Mouse (Mus musculus) R1 (cell line): ENCODE data around the gene Stim1.
A peak's percentile ranks its signal among the peaks of the same experiment; 100 is the strongest.
"Not testable (repeated sequence)": the region's sequence is repeated elsewhere in the genome, so short reads cannot be mapped to it uniquely, and the experiment has no call there.

Source experiments
- DNase-seq: peaks from one replicate; pipeline ENCODE4 v3.0.0-alpha.2; 2018; ENCODE audit warnings: low read depth, low spot score

The Stim1 gene

DNA sequence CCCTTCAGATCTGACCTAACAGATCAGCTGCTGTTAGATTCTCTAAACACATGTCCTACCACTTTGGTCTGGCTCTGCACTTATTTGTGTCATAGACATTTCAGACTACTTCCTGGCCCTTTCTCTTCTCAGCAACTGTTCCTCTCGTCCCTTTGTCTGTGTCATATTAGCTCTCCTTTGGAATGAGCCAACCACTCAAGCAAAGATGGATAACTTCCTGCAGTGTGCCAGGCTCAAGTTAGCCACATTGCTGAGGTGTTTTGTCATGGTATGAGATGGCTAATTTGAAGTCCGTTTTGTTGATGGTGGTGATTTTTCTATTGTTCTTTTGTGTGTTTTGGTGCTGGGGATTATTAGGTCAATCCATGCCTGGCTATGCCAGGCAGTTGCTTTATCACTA, 93.7 kb downstream of the Stim1 start:
- DNase-seq, result no peak

DNA sequence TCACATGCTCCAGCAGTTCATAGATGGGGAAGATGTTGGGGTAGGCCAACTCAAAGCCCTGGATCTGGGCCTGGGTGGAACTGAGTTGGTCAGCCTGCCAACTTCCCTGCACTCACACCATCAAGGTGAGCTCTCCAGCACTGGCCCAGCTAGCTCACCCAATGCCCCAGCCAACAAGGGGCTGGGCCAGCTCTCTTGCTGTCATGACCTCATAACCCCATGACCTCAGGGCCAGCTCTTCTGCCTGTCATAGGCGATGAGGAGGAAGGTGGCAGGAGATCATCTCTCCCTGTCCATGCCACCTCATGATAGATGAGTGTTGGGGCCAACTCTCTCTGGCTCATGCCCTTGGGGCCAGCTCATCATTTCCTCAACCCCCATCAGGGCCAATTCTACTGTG, 96.2 kb downstream of the Stim1 start:
- no peak for DNase-seq

DNA sequence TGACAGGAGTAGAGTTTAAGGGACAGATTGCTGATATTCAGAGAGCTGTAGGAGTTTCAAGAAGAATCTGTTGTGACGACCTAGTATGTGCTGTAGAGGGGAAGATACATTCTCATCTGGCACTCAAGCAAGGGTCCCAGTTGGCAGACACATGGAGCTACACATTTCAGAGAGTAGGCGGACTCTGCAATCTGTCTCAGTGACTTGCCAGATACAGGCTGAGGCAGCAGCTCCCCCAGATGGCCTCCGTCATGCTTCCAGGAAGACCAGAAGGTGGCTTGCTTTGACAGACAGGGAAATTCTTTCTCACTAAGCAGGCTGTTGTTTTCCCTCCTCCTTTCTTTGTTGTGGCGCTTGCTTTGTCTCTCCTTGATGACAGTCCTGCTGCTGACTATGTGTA, 102.1 kb downstream of the Stim1 start:
- DNase-seq, result no peak

DNA sequence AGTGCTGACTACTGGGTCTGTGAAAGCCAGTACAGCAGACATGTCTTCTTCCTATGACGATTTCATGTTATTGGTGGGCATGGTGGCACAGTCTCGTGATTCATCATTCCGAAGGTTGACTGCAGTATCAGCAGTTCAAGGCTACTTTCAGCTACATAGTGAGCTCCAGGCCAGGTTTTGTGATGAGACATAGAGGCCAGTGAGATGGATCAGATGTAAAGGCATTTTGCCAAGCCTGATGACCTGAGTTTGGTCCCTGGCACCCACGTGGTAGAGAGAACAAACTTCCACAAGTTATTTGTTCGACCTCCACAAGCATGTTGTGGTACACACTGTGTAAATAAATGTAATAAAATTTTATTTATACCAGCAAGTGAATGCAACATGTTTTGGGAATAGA, 102.9 kb downstream of the Stim1 start:
- DNase-seq, result no peak

DNA sequence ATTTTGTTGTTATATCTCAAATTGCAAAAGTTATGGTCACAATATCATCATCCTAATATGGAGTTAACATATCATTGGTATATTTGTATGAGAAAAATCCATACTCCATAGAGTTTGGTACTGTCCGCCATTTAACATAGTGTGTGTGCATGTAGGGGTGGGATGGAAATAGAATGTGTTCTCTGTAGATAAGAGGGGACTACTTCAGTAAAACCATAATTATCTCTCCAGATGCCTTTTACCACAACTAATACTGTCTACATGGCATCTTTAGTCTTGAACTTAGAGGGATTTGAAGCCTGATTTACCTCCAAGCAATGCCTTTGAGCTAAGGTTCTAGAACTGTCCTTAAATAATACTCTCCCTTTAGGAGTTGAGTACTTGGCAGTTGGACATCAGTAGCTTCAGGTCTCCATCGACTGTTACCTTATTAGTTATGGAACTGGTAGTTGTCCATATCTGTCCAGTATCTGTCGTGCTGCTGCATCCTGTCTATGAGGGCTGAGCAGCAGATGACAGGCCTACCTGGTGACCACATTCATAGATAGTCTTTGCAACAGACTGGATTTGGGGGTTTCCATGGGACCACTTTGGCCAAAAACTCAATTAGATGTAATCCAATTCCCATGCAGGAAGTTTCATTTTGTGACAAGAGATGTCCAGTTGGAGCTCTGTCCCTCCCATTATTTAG, 105.9 kb downstream of the Stim1 start:
- DNase-seq, result no peak

DNA sequence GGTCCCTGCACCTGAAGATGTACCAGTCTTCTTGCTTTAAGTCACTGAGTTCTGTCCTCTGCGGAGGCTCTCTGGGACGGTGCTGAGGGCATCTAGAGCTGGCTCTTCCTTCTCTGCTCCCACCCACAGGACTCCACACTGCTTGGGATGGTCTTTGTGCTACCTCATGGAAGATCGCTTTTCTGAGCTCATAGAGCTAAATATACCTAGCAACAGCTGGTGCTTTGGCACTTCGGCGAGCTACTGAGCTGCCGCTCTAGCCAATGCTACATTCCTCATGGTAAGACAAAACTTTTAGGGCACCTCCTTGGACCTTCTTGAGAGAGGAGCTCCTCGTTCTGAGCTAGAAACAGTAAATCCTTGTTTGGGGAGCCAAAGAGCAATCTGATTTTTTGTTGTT, 115.6 kb downstream of the Stim1 start:
- DNase-seq, result no peak

DNA sequence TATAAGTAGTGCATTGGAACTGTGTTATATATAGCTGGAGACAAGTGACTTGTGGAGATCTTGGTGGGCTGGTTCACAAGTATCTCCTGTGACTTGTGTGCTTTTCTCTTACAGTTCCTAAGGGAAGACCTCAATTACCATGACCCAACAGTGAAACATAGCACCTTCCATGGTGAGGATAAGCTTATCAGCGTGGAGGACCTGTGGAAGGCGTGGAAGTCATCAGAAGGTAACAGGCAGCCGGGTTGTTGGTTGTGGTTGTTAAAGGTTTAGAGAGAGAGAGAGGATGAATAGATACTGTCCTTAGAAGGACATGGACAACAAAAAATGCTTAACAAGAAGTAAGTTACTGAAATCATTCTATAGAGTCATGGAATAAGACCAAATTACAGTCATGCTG, 118.4 kb downstream of the Stim1 start:
- no peak for DNase-seq

DNA sequence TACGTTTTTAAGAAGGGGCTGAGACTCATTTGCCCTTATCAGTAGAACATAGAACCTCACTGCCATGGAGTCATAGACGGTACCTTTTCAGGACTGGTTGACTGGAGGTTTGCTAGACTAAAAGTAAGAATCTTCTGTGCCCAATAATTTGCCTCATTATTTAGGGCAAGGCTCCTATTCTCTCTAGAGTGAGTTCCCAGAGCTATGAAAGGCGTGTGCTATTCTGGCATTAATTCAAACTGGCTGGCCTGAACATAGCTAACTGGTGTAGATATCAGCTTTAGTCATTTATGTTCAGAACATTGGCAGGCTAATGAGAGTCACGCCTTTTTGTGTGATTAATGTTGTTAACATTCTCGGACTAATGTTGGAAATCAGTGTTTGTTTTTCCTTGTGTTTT, 121.5 kb downstream of the Stim1 start:
- DNase-seq, result no peak

DNA sequence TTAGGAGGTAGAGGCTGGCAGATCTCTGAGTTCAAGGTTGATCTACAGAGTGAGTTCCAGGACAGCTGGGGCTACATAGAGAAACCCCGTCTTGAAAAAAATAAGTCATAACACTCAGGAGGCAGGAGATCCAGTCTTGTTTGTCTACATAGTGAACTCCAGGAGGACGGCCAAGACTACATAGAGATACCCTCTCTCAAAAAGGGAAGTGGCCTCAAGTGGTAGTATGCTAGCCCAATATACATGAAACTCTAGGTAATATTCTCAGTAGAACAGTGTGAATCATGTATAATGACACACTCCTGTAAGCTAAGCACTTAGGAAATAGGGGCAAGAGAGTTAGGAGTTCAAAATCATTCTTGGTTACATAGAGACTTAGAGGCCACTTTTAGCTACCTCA, 126.3 kb downstream of the Stim1 start:
- DNase-seq, result no peak

DNA sequence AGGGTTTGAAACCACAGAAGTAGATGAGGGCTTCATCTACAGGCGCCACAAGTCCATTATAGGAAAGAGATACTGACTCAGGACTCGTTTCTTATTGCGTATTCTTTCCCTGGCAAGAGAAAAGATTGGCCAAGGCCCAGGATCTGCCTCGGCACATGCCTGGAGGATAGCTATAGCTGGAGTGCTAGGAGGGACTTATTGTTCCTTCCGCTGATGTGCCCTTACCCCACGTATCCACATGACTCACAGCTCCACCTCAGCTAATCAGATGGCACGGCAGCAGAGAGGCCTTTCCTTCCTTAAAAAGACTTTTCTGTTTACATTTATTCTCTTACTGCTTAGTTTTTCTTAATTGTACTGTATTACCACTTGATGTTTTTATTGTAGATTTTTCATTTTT, 128.3 kb downstream of the Stim1 start:
- DNase-seq, result no peak

DNA sequence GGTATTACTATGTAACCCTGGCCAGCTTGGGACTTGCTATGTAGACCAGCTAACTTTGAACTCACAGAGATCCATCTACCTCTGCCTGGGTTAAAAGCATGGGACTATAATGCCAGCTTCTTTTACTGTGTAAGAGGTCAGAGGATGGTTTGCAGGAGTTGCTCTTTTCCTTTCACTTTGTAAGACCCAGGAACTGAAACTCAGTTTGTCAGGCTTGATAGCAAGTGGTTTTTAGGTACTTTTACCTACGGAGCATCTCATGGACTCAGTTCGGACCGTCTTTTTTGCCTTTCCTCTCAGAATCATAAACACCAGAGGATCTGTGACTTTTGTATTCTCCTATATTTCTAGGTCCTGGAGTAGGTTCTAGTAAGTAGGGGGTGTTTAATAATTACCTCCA, 128.7 kb downstream of the Stim1 start:
- no peak for DNase-seq

DNA sequence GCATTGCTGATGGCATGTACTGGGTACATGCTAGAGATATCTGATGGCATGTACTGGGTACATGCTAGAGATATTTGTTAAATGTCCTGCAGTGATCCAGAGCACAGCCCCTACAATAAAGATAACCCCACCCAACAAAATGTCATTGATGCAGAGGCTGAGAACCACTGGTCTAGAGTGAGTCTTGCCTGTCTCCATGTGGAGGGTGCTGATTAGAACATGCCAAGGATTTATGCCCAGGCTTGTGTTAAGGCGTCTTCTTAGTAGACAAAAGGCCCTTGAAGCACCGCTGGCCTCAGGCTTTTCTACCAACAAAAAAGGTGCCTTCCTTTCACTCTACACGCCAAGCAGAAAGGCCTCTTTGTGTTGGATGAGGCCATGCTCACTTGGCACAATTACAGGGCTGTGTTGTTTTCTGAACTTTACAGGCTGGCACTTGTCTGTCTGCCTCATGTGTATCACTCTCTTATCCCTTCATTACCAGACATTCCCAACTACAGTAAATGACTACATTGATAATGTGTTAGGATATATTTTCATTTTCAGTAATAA, 131.7 kb downstream of the Stim1 start:
- no peak for DNase-seq

DNA sequence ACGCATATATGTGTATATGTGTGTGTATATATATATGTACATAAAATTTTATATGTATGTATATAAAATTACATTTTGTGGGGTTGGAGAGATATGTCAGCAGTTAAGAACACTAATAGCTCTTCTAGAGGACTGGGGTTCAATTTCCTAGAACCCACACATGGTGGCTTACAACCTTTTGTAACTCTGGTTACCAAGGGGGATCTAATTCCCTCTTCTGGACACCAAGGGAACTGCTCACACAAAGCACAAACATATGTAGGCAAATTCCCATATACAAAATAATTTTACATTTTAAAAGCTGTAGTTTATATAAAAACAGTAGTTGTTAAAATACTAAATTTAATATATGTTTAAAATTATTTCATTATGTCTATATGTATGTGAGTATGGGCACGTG, 136.5 kb downstream of the Stim1 start:
- DNase-seq, result peak; percentile 21

DNA sequence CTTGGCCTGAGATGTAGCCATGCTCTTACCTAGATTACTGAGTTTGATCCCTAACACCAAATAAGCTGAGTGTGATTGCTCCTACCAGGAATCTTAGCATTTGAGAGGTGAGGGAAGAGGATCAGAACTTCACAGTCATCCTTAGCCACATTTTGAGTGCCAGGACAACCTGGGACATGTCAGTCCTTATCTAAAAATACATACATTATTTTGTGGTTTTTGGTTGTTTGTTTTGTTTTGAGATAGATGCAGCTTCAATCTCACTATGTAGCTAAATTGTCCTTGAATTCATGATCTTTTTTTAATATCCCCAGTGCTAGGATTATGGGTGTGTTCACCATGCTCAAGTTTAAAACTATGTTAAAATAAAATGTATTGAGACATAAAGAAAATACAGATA, 139.8 kb downstream of the Stim1 start:
- no peak for DNase-seq

DNA sequence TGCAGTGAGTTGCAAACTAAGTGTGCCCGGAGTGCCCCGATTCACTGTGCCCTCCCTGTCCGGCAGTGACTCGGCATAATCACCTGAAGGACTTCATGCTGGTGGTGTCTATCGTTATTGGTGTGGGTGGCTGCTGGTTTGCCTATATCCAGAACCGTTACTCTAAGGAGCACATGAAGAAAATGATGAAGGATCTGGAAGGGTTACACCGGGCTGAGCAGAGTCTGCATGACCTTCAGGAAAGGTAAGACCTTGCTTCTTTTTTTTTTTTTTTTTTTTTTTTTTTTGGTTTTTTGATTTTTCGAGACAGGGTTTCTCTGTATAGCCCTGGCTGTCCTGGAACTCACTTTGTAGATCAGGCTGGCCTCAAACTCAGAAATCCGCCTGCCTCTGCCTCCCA, 147.7 kb downstream of the Stim1 start:
- DNase-seq, result not testable (repeated sequence)

DNA sequence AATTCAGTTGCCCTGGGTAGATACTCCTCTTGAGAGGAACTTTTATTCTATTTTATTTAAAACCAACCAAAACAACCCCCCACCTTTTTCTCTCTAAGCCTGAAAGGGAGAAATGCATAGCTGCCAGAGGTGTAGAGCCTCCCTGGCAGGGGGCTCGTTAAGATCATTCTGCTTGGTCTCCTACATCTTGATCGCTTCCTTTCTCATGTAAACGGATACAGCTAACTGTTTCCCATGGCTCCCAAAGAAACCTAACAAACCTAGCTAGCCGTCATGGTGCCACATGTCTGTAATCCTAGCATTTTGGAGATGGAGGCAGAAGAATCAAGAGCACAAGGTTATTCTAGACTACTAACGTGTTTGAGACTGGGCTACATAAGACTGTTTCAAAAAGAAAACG, 148.2 kb downstream of the Stim1 start:
- DNase-seq, result peak; percentile 91

DNA sequence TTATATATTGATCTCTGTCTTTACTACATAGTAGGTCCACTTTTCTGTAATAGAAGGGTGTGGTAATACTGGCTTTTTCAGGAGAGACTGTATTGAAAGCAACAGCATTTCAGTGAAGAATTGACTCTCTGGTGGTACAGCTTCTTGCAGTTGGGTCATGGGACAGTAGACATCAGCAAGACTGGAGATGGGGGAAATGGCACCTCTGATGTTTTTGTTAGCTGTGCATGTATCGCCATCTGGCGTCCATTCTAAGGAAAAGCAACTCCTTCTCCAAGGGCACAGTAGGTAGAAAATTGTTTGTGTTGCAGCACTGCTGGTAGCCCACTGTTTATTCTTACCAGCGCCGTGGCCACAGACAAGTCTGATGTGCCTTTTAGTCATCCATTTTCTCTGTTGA, 149.8 kb downstream of the Stim1 start:
- peak; percentile 86 for DNase-seq

DNA sequence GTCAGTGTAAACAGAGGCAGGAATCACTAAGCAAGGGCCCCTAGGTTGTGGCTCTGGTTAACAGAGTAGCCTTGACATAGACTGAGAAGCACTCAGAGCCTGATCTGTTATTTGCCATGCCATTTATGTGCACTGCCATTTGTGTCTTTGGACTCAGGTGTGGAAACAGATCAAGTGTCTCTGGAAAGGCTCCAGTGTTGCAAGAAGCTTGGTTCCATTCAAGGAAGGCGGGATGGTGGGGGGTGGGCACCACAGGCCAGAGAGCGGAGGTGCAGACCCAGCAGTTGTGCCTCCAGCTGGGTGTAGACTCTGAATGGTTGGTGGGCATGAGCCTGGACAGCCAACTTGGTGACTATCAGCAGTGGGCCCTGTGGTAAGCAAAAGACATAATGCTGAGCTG, 154.4 kb downstream of the Stim1 start:
- DNase-seq, result no peak

DNA sequence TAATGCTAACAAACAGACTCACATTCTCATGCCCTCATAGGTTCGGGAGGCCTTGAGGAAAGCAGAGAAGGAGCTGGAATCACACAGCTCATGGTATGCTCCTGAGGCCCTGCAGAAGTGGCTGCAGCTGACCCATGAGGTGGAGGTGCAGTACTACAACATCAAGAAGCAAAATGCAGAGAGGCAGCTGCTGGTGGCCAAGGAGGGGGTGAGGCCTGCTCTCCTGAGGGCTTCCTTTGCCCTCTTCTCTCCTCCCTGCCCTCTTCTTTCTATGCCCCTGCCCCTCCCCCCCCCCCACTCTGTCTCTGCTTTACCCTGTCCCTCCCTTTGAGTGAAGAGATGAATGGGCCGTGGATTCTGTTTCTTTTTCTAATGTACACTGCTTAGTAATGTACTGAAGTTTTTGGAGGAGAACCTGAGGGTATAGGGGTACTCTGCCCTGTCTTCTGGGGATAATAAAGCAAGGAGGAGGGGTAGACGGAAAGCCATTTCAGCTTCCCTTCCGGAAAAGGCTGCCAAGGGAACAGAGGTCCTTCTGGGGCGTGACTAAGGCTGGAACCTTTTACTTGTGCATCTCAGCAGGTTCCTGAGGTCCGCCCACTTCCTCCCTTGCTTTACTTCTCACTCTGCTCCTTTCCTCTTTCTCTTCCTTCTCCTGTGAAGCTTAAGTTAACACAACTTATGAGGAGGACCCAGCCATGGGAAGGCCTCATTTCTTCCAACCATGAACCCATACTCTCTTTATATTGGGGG, 158.5 kb downstream of the Stim1 start:
- DNase-seq, result peak; percentile 59

DNA sequence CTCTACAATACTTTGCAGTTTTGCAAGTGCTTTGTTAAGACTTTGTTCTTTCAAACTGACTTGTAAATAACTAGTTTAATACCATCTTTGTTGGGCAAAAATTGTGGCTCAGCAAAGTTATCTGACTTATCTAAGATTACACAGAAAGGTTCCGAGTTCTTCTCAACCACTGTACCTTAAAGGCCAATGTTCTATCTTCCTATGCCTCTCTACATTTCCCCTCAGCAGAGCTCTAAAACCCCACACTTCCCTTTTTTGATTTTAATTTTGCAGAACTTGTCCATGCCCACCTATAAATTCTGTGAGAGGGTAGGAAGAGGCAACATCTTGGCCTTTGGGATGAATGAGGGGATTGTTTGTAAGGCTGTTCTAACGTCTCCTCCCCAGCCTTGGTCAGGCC, 166.7 kb downstream of the Stim1 start:
- no peak for DNase-seq

DNA sequence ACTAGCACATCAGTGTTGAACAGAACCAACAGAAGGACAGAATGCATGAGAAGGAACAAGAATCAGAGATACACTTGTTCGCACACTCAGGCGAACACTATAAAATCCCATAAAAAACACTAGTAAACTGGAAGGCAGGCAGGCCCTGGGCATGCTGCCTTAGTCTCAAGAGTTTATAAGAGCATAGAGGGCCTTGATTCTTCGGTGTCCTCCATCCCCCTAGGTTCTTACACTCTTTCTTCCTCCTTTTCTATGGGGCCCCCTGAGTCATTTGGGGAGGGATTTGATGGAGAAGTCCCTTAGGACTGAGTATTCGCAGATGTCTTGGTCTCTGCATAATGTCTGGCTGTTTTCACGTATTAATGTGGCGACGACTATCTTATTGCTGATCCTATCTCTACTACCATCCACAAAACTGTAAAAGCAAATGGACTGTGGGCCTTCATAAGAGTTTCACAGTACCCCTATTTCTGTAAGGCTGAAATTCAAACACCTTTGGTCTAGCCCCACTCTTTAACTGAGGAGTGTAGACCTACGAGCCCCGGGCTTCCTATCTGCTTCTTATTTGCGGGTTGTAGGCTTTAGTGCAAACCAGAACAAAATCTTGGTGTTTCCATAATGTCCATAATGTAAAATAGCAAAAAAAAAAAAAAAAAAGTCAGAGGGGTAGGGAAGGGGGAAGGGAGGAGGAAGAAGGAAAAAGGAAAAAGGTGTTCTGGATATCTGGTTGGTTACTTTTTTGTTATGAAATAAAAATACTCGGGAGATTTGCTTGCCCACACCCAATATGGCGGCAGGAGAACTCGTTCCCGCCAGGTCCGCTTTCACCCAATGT, 173.4 kb downstream of the Stim1 start:
- peak; percentile 18 for DNase-seq

DNA sequence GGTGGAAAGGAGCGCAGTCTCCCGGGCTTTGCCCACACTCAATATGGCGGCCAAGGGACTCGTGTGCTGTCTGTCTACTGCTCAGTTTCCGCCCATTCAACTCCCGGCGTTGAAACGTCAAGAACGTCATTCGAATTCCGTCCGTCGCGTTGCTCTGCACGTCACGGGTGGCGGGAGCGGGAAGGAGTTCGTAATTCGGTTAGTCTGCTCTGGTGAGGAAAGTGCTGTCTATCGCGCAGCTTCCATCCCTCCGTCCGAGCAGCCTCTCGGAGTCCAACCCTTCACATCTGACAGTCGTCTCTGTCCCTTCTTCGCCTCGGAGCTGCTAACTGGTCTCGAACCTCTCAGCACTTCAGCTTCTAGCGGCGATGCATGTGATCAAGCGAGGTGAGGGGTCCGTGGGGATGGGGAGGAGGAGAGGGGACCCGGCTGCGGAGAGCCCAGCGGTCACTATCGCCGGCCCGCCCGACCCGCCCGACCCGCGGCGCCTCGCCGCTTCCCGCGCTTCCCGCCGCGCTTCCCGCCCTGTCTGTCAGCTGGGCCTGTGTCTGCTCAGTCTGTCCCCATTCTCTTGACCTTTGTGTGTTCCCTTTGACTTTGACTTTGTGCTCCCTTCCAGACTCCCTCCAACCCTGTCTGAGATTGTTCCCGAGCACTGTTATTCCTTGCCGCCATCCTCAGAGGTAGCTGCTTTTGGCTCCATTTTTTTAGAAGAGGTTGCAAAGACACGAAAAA, 174.2 kb downstream of the Stim1 start, which contains the start of gene Rrm1:
Rrm1 (plus strand) TSS at position 39 of the 735 bp plus-strand sequence.
- DNase-seq, result peak; percentile 99
